Mouse (Mus musculus) granulocyte monocyte progenitor cell, adult 5-6 weeks (primary cell): ENCODE measurements around the gene Thnsl1. TPM values are rescaled to one million over a fixed set of nuclear protein-coding genes. Genes with fewer than 3 reads are reported as not detected.

Source experiments
- ATAC-seq: replicated peaks from 2 replicates; pipeline ENCODE4 v1.8.0; 2016; ENCODE audit warnings: mild to moderate bottlenecking, moderate TSS enrichment, inconsistent platforms; ENCODE audit not compliant: poor library complexity, severe bottlenecking
- total RNA-seq, 2 experiments: library from RNA; stranded (forward) in 1 of 2; stranded (reverse) in 1 of 2; fragments of 200-712, 200-1000 nt in 1 of 2; fragments of >200 nt in 1 of 2; fragmentation: Nextera tagmentation in 1 of 2; gene quantifications; 2 replicates each; pipeline ENCODE4 v1.2.3; 2014 to 2017

Thnsl1 gene
- total RNA-seq (2014; fragmentation: Nextera tagmentation) (9.0 and 12.3 TPM in 2 replicates), total RNA-seq (2017) (5.5 and 6.5 TPM in 2 replicates)

DNA sequence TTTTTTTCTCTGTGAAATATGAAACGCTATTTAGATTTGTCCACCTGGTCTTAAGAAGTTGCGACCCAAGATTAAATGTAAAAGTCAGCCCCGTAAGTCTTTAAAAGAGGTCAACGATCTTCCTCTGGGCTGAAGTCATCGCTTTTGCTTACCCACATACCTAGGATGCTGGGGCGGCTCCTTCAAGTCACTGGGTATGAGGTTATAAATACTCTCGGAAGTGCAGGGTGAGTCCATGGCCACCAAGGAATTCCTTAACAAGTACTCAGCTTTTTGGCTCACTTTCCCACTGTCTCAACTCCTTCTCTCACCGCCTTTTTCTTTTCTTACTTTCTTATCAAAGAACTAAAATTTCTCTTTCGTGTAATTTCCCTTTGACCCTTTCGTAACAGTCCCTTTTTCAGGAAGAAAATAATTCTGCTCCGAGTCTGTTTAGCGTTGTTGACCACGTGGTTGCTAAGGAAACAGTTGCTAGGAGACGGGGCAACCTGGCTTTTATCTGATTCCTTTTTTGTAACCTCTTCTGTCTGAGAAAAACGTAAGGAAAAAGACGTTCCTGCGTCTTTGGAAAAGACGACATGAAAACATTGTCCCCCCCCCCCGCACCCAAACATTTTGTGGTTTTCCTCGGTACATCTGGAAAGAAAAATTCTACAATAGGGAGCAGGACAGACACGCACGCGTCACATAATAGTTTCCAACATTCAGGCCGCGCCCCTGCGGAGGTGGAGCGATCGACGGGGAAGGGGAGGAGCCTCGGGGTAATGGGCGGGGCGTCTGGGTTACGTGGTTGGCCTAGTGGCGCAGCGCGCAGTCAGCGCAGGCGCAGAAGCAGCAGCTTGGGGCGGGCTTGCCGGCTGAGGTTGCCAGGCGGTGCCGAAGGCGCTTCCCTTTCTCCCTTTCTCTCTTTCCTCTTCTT, at the start of gene Thnsl1, which contains the start of gene Enkur:
Gene Thnsl1 (plus strand): TSS at position 813 of the 919 bp plus-strand sequence.
Gene Enkur (minus strand): TSS at position 454 of the 919 bp plus-strand sequence.
- ATAC-seq: peak; percentile 90

DNA sequence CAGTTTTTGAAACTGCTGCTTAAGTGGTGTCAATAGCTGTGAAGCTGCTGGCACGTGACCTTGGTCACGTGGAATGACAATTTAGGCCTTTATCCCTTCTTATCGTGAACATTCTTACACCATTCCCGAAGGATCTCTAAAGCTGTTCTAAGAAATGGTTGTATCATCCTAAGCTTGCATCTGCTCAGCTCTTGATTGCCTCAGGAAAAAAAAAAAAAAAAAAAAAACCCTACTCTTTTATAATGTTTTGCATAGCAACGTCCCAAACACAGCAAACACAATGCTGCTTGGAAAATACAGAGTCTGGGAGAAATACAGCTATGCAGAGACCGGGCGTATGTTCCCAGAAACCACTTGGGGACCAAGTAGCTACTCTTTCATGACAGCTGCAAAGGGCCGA, 41.2 kb upstream of the Thnsl1 start:
- no peak for ATAC-seq

DNA sequence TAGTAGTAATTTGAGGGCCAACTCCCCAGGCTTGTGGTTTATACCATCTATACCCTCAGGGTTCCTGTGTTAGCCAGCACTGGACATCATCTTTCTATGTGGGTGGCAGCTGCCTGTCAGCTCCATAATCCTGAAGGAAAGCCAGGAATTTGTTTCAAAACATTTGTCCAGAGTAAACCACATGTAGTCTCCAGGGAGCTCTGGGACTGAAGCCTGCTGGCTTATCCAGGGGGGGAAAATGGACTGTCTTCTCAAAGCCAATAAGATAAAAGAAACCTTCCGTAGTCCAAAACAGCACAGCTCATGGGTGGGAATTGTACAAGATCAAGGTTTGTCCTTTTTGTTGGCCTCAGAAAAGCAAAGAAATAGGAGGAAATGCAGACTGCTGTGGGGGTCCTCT, 37.6 kb upstream of the Thnsl1 start:
- no peak for ATAC-seq

DNA sequence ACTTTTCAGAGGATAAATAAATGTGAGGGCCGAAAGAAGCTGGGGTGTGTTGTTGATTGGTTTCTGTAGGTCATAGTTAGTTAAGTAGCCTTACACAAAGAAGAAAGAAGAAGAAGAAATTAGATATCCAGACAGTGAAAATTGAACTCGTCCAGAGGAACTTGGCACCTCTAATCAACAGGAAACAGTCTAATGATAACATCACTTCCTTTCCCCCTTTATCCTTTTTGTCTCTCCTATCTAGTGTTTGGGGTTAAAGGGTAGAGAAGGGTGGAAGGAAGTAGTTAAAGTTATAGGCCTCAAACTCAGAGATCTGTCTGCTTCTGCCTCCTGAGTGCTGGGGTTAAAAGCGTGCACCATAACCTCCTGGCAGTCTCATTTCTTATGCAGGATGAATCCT, 32.7 kb upstream of the Thnsl1 start:
- ATAC-seq: no peak

DNA sequence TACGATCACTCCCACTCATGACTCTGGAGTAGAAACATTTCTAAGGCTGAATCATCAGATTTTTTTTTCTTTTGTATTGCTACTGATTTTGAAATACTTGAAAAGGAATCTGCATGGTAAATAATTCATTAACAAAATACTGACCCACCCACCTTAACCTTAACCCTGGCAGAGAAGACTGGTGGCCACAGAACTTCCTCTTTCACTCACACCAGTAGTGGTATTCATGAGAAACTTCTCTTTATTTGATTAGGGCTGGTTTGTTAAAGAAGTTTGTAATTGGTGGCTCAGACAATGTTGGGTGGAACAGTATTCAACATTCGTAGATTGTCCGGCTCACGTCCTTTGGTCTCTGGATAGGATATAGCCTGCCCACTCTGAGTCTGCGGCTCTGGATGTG, 26.4 kb upstream of the Thnsl1 start:
- peak; percentile 87 for ATAC-seq

DNA sequence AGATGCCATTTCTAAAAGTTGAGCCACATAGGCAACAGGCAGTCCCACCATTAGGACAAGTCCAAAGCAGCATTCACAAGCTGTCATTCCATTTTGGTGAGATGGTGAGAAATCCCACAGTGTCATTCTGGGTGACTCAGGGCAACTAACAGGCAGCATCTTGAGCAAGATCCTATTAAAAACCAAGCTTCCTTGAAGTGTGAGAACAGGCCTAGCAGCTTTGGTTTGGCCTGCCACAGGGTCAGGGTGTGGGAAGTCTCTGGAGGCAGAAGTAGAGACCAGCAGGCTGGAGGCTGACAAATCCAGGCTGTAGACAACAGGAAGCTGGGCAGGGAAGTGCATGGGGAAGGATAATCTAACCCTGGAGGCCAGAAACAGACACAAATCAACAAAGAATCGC, 22.7 kb upstream of the Thnsl1 start:
- peak; percentile 65 for ATAC-seq

DNA sequence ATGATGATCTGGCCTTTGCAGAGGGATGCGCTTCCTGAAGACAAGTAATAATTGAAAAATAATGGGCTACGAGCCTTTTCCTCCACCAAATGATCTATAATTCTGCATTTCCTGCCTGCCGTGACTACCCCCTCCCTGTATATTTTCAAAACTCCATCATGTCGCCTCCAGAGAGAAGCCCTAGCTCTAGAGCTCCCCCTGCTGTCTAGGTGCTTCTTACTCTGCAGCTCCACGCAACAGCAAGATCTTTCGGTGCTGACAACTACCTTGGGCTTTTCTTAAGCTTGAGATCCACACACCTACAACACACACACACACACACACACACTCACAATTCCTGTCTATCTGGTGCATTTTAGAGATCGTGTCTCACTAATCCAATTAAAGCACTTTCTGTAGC, 17.9 kb upstream of the Thnsl1 start:
- ATAC-seq: peak; percentile 69

DNA sequence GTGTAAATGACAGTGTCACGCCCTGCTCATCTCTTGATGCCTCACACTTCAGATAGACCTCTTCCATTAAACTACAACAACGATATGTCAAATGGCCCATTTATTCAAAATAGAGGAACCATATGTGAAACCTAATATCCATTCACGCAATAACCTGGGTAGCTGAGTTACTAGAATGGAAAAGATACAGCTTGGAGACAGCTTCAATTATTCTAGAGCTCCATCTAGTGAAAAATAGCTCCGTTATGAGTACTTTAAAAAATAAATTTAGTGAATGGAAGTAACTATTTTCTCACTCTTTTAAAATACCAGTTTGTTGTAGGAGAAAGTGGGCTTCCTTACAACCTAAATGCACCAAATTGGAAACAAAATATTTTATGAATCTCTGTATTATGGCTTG, 16.9 kb upstream of the Thnsl1 start:
- no peak for ATAC-seq

DNA sequence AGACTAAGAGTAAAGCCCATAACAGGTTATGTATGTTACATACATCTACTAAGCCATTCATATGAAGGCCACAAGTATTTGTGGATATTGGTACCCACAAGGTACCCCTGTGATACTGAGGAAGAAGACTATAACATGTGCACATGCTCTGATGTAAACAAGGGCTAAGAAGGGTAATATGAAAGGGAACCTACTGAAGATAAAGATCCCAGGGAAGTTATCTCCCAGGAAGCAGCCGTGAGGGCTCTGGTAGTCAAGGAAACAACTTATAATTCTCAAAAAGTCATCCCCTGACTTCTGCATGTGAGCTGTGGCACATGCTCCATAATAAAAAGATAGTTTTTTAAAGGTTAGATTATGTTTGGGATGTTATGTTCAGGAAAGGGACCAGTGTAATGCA, 14.3 kb upstream of the Thnsl1 start:
- ATAC-seq: no peak

DNA sequence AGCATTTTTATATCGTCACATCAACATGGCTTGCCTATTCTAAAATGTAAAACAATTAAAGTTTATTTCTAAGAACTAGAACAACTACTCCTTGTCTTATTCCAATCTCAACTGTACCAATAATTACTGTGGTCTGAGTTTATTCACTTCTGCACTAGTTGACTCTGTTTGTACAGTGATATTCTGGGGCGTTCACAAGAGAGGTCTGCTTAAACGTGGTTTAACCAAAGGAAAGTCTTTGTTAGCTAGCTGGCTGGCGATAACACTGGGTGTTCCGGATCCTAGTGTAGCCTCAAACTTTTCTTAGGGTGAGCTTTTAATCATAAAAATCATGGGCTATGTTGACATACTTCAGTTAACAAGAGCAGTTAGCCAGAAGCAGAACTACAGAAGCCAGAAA, 10.3 kb upstream of the Thnsl1 start:
- no peak for ATAC-seq

DNA sequence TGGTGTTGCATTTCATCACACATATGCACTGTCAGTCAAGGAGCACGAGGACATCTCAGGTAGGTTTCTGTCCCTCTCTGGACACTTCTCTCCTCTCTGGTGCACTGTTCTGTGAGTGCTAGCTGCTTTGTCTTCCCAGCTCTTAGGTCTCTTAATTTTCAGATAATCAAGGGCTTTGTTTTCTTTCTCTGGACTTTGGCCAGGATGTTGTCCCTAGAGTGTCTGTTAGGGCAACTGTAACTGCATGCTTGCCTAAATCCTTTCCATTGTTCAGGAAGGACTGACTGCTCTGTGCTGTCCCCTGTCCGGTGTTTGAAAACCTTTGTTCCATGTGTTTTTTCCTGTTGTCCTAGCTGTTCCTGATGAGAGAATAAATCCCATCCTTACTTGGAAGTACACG, 6.5 kb upstream of the Thnsl1 start:
- no peak for ATAC-seq

DNA sequence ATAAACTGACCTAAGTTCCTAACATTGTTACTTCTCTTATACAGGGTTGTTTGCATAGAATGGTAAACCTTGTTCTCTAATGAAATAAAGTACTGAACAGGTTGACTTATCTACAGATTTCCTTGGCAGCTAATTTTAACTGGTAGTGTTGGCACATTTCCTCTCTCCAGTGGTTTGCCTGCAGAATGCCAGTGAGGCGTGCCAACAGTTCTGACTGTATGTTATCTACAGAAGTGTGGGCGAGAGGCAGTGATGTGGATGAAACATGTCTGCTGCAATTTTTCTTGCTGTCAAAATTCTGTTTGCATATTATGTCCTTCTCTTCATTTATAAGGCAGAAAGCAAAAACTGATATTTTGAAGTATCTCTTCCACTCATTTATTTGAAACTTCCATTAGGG, 2.8 kb upstream of the Thnsl1 start:
- no peak for ATAC-seq

DNA sequence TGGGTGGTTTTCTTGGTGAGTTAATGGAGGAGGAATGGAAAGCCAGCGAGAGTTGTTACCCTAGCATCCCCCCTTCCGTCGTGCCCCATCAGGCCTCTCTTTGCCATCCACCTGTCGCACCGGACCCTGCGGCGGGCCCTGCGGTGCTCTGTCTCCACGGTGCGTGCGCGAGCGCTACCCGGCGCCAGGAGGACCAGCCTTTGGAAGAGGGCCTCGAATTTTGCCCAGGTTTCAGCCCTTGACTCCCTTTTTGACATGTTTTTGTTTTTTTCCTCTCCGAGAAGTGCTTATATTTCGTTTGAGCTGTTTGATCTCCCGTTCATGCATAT, 271 bp downstream of the Thnsl1 start:
- no peak for ATAC-seq

DNA sequence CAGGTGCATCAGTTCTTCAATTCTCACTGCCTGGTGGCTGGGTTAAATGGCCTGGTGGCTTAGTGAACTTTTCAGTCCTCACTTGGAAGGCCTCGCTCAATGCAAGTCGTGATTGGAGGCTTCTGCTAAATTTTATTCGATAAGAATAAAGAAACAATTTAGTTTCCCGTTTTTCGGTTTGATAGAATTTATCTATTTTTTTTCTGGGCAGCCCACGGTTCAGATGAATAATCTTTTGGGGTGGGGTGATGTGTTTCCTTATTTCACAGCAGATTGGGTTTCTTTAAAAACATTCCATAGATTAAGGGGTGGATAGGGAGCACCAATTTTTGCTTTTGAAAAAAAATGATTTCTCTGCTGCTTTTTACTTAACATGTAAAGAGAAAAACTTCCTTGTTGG, 754 bp downstream of the Thnsl1 start:
- ATAC-seq: no peak

DNA sequence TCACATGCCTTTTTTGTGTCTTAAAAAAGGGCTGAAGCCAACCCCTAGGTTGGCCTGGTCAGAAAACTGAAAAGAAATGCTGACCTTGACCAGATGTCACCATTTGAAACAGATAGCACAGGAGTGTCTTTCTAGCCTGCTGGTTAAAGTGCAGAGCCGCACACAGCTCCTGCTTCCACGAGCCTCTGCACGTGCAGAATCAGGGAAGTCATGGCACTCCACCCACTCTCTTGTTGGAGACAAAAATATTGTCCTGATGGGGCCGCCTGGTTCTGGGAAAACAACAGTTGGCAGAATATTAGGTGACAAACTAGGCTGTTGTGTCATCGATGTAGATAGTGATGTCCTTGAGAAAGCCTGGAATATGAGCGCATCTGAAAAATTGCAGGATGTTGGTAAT, 5.8 kb downstream of the Thnsl1 start:
- no peak for ATAC-seq

DNA sequence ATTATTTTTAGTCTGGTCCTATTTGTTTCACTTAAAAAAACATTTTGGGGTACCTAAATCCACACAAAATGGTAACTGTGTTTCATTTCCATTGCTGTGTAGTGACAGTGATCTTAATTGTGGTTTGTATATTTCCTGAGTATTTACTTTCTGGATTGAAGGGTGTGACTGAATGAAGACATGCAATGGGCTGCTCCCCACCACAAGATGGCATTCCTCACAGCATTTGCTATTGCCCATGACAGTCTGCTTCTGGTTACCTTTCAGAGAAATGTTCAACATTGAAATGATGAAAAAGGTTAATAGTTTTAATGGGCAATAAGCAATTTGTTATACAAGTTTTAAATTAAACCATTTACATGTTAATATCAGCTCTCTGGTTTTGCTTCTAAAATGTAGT, 8.8 kb downstream of the Thnsl1 start:
- no peak for ATAC-seq

DNA sequence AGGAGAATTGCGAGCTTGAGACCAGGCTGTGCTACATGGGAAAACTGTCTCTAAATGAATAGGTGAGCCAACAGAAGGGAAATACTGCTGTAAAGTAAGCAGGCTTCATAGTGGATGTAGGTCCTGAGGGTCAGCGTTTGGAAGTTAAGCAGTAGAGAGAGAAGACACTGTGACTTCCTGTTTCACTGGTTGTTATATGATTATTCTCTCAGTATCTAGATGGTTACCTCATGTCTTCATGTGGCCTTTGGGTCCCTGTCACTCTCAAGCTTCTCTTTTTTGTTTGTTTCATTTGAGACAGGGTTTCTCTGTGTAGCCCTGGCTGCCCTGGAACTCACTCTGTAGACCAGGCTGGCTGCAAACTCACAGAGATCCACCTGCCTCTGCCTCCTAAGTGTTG, 9.8 kb downstream of the Thnsl1 start:
- ATAC-seq: peak; percentile 88

DNA sequence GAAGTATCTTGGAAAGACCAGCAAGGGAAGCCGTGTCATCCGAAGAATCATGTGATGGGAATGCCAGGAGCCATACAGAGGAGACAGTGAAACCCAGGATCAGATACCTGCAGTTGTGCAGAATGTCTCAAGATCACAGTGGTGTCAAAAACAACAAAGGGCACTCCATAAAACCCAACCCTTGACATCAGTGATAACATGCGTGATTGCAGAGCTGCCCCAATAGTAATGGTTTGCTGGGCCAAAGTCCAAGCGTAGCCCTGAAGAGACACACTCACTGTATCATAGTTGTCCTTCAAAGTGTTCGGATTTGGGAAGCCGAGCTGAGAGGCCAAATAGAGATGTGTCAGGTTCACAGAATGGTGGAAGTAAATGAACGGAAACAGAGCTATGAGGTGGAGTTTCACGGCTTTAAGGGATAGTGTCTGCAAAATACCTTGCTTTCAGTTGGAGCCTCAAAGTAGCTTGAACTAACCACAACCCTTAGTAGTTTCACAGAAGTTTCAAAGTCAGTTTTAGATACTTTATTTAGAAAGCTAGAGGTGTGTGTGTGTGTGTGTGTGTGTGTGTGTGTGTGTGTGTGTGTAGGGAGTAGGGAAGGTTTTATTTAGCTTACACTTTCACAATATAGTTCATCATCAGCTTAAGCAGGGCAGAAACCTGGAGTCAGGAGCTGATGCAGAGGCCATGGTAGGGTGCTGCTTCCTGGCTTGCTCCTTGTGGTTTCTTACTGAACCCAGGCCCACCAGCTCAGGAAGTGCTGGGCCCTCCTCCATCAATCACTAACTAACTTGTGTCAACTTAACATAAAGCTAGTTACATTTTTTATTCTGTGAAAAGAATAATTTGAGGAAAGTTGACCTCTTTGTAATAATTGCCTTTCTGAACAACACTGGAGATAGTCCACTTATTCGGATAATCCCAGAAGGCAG, 17.2 kb downstream of the Thnsl1 start:
- peak; percentile 25; the same call in 1 of the 2 replicates for ATAC-seq

DNA sequence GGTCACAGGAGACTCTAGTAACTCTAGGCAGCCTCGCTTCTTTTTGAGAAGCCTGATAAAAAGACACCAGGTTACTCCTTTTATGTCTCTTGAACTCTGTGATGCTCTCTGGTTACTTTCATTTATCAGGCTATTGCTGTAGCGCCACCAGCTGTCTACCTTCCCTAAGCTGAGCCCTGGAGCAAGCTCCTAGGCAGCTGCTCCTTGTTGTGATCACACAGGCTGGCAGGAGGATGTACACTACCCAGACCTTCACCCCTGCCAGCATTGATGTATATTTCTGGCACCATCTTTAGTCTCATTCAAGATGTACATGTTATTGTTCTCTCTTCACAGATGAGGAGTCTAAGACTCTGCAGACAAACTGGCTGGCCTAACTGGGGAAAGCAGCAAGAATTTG, 24.8 kb downstream of the Thnsl1 start:
- ATAC-seq: no peak

DNA sequence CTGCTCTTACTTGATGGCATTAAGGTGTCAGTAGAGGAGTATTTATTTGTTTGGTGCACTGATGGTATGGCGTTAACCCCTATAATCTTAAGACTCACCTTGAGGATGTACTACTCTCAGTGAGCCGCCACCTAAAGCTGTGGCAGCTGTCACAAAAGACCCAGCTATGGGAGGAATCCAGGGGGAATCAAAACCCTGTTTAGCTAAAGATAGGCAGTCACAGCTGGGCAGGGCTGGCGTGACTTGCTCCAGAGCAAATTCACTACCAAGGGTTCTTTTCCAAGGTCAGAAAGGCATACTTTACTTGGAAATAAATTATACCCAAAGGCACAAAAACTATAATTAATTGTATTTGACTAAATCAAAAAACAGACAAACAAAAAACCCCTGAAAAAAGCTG, 25.6 kb downstream of the Thnsl1 start:
- ATAC-seq: no peak
